Mouse (Mus musculus): ENCODE results near the gene Tlr2. TPM values are rescaled to one million over a fixed set of nuclear protein-coding genes. Genes with fewer than 3 reads are reported as not detected.

The Tlr2 gene
- total RNA-seq, 2 experiments from 2014 or later = 0.64 to 0.68 TPM

Other genes starting within 250 kb of the Tlr2 start
- gene Sfrp2, start 75.4 kb downstream of the Tlr2 start, total RNA-seq (2021) = 1 to 10 TPM; 1.9 to 2.5 TPM
- 10 to 100 TPM; 17.7 to 28.0 TPM for gene Tmem131l, start 198.4 kb upstream of the Tlr2 start, total RNA-seq (2021)